Mouse (Mus musculus): ENCODE results near the gene 4931409K22Rik. TPM values are rescaled to one million over a fixed set of nuclear protein-coding genes. Genes with fewer than 3 reads are reported as not detected.

4931409K22Rik gene
- polyA plus RNA-seq, 1 experiment: not detected

DNA sequence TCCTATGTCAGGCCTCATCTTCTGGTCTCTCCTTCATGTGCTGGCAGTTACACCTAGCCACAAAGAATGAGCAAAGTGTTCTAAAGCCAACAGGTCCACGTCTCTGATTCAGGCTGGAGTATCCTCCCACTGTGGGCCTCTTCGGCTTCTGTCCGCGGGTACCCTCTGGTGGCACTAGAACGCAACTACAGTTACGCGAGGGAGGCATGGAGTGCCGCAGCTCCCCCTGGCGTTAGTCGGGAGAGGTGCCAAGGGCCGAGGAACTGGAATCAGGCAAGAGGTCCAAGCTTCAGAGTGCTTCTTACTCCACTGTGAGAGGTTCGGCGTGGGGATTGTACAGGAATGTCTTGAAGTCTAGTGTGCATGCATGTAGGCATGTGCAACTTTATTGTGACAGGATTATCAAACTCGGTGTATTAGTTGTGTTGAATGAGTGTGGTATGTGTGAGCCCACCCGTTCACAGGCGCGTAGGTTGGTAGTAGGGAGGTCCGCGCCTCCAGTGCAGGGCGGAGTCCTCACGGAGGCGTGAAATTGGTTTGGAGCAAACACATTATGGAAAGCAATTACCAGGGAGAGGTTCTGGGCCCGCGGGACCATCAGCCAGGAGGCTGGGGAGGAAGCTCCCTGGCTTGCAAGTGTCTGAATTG is 26.4 kb downstream of the 4931409K22Rik start:
- Histone ChIP-seq H3K27me3 (ENCODE audit: control insufficient read depth, insufficient read depth, insufficient read length) (peaks cover 81% of the 10 kb centered on the region), H3K79me2 (ENCODE audit: control insufficient read depth, insufficient read depth) (no peaks in the 10 kb centered on the region), H3K4me2 (ENCODE audit: low read depth) (no peak overlapping the region)

DNA sequence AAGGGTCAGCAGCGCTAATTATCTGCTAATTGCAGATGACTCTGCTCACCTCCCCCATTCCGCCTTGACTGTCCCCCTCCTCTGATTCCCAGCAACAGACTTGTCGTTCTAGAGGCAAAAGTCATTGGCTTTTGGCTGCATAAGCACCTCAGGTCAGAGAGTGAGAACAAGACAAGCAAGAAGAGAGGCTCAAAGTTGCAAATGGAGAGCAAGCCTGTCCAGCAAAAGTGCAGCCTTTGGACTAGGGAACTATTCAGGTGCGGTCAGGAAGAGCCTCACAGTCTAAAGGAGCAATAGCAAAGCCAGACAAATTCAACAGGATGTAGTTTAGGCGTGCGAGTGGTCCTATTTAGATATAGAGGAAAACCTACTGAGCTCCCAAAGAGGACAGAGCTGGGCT is 28.8 kb downstream of the 4931409K22Rik start:
- Histone ChIP-seq H3K4me3 (no peak overlapping the region), H3K79me2 (ENCODE audit: control insufficient read depth, insufficient read depth) (no peaks in the 10 kb centered on the region), H3ac (ENCODE audit: control insufficient read depth, insufficient read length) (no peak overlapping the region), H3K36me3 (ENCODE audit: control insufficient read depth, insufficient read depth) (no peaks in the 10 kb centered on the region), H3K4me2 (ENCODE audit: low read depth) (no peak overlapping the region), H3K27me3 (ENCODE audit: control insufficient read depth, insufficient read depth, insufficient read length) (peaks cover 77% of the 10 kb centered on the region)
- TF ChIP-seq MYOD1 (IDR thresholded peaks at IDR 0.05; ENCODE audit: control insufficient read depth in 1 of 3, insufficient read length in 2 of 3, low read depth in 2 of 3) (no peak), TCF3 (IDR thresholded peaks at IDR 0.05; ENCODE audit: insufficient read length, low read depth) (no peak), TCF12 (IDR thresholded peaks at IDR 0.05; ENCODE audit: insufficient read depth, poor library complexity, severe bottlenecking) (no peak), POLR2A (IDR thresholded peaks at IDR 0.05; ENCODE audit: insufficient read length, low read depth) (no peak), SRF (IDR thresholded peaks at IDR 0.05; ENCODE audit: control insufficient read depth, insufficient read length, low read depth) (no peak), MAX (IDR thresholded peaks at IDR 0.05; ENCODE audit: low read depth) (no peak), REST (IDR thresholded peaks at IDR 0.05; ENCODE audit: insufficient read depth, insufficient read length) (no peak), E2F4 (IDR thresholded peaks at IDR 0.05; ENCODE audit: insufficient read depth) (no peak), USF1 (IDR thresholded peaks at IDR 0.05; ENCODE audit: low read depth) (no peak), POLR2AphosphoS2 (IDR thresholded peaks at IDR 0.05; ENCODE audit: insufficient read length, low read depth) (no peak), MYOG (IDR thresholded peaks at IDR 0.05; ENCODE audit: control insufficient read depth in 1 of 3, insufficient read depth in 1 of 3, insufficient read length in 2 of 3, low read depth in 2 of 3) (no peak), CEBPB (IDR thresholded peaks at IDR 0.05; ENCODE audit: insufficient read depth, poor library complexity, severe bottlenecking) (no peak)

More for the DNA sequence above, 26.4 kb downstream of the 4931409K22Rik start:
- TF ChIP-seq POLR2AphosphoS2 (IDR thresholded peaks at IDR 0.05; ENCODE audit: insufficient read length, low read depth) (no peak), SRF (IDR thresholded peaks at IDR 0.05; ENCODE audit: control insufficient read depth, insufficient read length, low read depth) (no peak), TCF12 (IDR thresholded peaks at IDR 0.05; ENCODE audit: insufficient read depth, poor library complexity, severe bottlenecking) (no peak), TCF3 (IDR thresholded peaks at IDR 0.05; ENCODE audit: insufficient read length, low read depth) (no peak)
- H3K36me3 ChIP-seq (ENCODE audit: control insufficient read depth, insufficient read depth): no peaks in the 10 kb centered on the region
- no peak overlapping the region for H3ac ChIP-seq (ENCODE audit: control insufficient read depth, insufficient read length)
- no peak overlapping the region for H3K4me3 ChIP-seq

DNA sequence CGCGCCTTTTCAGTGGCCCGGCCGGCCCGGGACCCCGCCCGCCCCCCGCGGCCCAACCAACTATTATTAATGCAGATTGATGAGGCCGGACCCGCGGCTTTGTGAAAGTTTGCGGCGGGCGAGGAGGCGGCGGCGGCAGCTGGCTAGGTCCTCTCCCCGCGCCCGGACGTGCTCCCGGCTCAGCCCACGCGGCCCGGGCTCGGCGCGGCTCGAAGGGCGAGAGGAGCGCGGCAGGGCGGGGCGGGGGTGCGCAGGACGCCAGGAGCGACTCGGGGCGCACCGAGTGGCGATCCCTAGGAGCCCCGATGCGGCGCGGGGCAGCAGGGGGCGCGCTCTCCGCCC is 29.7 kb downstream of the 4931409K22Rik start, which contains the start of gene Gbx1:
Gene Gbx1, minus strand, starts transcription at position 314 of the 342 bp plus-strand sequence.
- Histone ChIP-seq H3K27me3 (ENCODE audit: control insufficient read depth, insufficient read depth, insufficient read length) (peaks cover 74% of the 10 kb centered on the region), H3K36me3 (ENCODE audit: control insufficient read depth, insufficient read depth) (no peaks in the 10 kb centered on the region), H3ac (ENCODE audit: control insufficient read depth, insufficient read length) (peak within 1 kb of the TSS; percentile 15), H3K79me2 (ENCODE audit: control insufficient read depth, insufficient read depth) (no peaks in the 10 kb centered on the region), H3K4me3 (no peak within 1 kb of the TSS), H3K4me2 (ENCODE audit: low read depth) (peak within 1 kb of the TSS; percentile 18)
- no peak for TF ChIP-seq TCF12 (IDR thresholded peaks at IDR 0.05; ENCODE audit: insufficient read depth, poor library complexity, severe bottlenecking)
- peak in 1 of 3 experiments; percentile 16 for TF ChIP-seq MYOG (IDR thresholded peaks at IDR 0.05; ENCODE audit: control insufficient read depth in 1 of 3, insufficient read depth in 1 of 3, insufficient read length in 2 of 3, low read depth in 2 of 3)
- no peak for TF ChIP-seq POLR2AphosphoS2 (IDR thresholded peaks at IDR 0.05; ENCODE audit: insufficient read length, low read depth)
- no peak for TF ChIP-seq POLR2A (IDR thresholded peaks at IDR 0.05; ENCODE audit: insufficient read length, low read depth)
- no peak for TF ChIP-seq E2F4 (IDR thresholded peaks at IDR 0.05; ENCODE audit: insufficient read depth)
- no peak for TF ChIP-seq USF1 (IDR thresholded peaks at IDR 0.05; ENCODE audit: low read depth)
- peak in 1 of 3 experiments; percentile 19 for TF ChIP-seq MYOD1 (IDR thresholded peaks at IDR 0.05; ENCODE audit: control insufficient read depth in 1 of 3, insufficient read length in 2 of 3, low read depth in 2 of 3)
- TF ChIP-seq CEBPB (IDR thresholded peaks at IDR 0.05; ENCODE audit: insufficient read depth, poor library complexity, severe bottlenecking): no peak

DNA sequence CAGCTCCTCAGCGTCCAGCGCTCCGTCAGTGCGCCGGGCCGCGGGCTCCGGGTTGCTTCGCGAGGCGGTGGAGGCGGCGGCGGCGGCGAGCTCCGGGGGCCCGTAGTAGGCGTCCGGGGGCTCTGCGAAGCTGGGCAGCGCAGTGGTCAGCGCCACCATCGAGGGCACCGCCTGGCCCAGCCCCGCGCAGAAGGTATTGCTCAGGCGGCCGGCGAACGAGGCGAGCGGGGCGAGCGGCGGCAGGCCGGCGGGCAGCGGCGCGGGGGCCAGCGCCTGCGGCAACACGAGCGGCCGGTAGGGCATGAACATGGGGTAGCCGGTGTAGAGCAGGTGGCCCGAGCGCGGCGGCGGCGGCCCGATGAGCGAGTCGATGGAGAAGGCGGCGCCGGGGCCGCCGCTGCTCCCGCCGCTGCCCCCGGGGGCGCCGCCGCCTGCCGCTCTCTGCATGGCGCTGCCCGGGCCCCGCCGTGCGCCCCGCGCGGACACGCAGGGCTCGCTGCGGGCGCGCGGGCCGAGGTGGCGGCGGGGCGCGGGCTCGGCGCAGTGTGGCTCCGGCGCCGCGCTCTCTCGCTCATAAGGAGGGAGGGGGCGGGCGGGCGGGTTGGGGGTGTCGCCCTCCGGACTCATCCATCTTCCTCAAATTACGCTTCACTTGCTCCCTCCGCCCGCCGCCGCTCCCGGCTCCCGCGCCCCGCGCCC is 30.3 kb downstream of the 4931409K22Rik start:
- no peaks in the 10 kb centered on the region for H3K36me3 ChIP-seq (ENCODE audit: control insufficient read depth, insufficient read depth)
- H3K4me2 ChIP-seq (ENCODE audit: low read depth): no peak overlapping the region
- H3K4me3 ChIP-seq: no peak overlapping the region
- no peak for TF ChIP-seq MAX (IDR thresholded peaks at IDR 0.05; ENCODE audit: low read depth)
- TF ChIP-seq TCF12 (IDR thresholded peaks at IDR 0.05; ENCODE audit: insufficient read depth, poor library complexity, severe bottlenecking): no peak
- TF ChIP-seq CEBPB (IDR thresholded peaks at IDR 0.05; ENCODE audit: insufficient read depth, poor library complexity, severe bottlenecking): no peak
- no peak for TF ChIP-seq POLR2AphosphoS2 (IDR thresholded peaks at IDR 0.05; ENCODE audit: insufficient read length, low read depth)
- TF ChIP-seq E2F4 (IDR thresholded peaks at IDR 0.05; ENCODE audit: insufficient read depth): no peak
- no peak for TF ChIP-seq MYOG (IDR thresholded peaks at IDR 0.05; ENCODE audit: control insufficient read depth in 1 of 3, insufficient read depth in 1 of 3, insufficient read length in 2 of 3, low read depth in 2 of 3)
- TF ChIP-seq TCF3 (IDR thresholded peaks at IDR 0.05; ENCODE audit: insufficient read length, low read depth): no peak
- TF ChIP-seq POLR2A (IDR thresholded peaks at IDR 0.05; ENCODE audit: insufficient read length, low read depth): no peak
- TF ChIP-seq USF1 (IDR thresholded peaks at IDR 0.05; ENCODE audit: low read depth): no peak
- TF ChIP-seq MYOD1 (IDR thresholded peaks at IDR 0.05; ENCODE audit: control insufficient read depth in 1 of 3, insufficient read length in 2 of 3, low read depth in 2 of 3): no peak
- no peak for TF ChIP-seq SRF (IDR thresholded peaks at IDR 0.05; ENCODE audit: control insufficient read depth, insufficient read length, low read depth)
- no peak for TF ChIP-seq REST (IDR thresholded peaks at IDR 0.05; ENCODE audit: insufficient read depth, insufficient read length)
- peak overlapping the region; percentile 15 for H3ac ChIP-seq (ENCODE audit: control insufficient read depth, insufficient read length)
- no peaks in the 10 kb centered on the region for H3K79me2 ChIP-seq (ENCODE audit: control insufficient read depth, insufficient read depth)
- H3K27me3 ChIP-seq (ENCODE audit: control insufficient read depth, insufficient read depth, insufficient read length): peaks cover 71% of the 10 kb centered on the region
